Mouse (Mus musculus) MEL (cell line): Measurements from ENCODE around the gene Glce.

Experiments used
- CHD2 ChIP-seq: IDR thresholded peaks from 2 replicates; pipeline ENCODE4 v1.6.1; 2011; ENCODE audit warnings: low read length, improper control_type of control experiment
- CTCF ChIP-seq, 3 experiments: IDR thresholded peaks in 2 of 3; conservative IDR thresholded peaks in 1 of 3; 2 replicates each; pipeline ENCODE4 v1.5.1; 2011 to 2012; ENCODE audit warnings: low read length in 3 of 3, low read depth in 2 of 3, mild to moderate bottlenecking in 2 of 3, improper control_type of control experiment in 1 of 3, inconsistent platforms in 1 of 3, mixed read lengths in 1 of 3, moderate library complexity in 1 of 3; ENCODE audit not compliant: control insufficient read depth in 1 of 3, insufficient read depth in 1 of 3, poor library complexity in 1 of 3, severe bottlenecking in 1 of 3
- E2F4 ChIP-seq: IDR thresholded peaks from 2 replicates; pipeline ENCODE4 v1.6.1; 2011; ENCODE audit warnings: low read depth, low read length, improper control_type of control experiment, borderline replicate concordance
- EP300 ChIP-seq, 2 experiments: IDR thresholded peaks; 2 replicates each; pipeline ENCODE4 v1.6.1; 2011; ENCODE audit warnings: improper control_type of control experiment in 2 of 2, low read length in 2 of 2, low read depth in 1 of 2, mild to moderate bottlenecking in 1 of 2
- GATA1 ChIP-seq: IDR thresholded peaks from 2 replicates; pipeline ENCODE4 v1.6.1; 2011; ENCODE audit warnings: low read depth, low read length, improper control_type of control experiment
- MAFK ChIP-seq: IDR thresholded peaks from 2 replicates; pipeline ENCODE4 v1.6.1; 2011; ENCODE audit warnings: low read depth, mild to moderate bottlenecking, low read length, improper control_type of control experiment, borderline replicate concordance
- MAZ ChIP-seq: IDR thresholded peaks from 2 replicates; pipeline ENCODE4 v1.6.1; 2012; ENCODE audit warnings: low read depth, mild to moderate bottlenecking, inconsistent platforms, low read length, improper control_type of control experiment
- POLR2A ChIP-seq, 2 experiments: IDR thresholded peaks; 2 replicates each; pipeline ENCODE4 v1.6.1; 2011 to 2012; ENCODE audit warnings: low read length in 2 of 2, mild to moderate bottlenecking in 2 of 2, control low read depth in 1 of 2, improper control_type of control experiment in 1 of 2, low read depth in 1 of 2, moderate library complexity in 1 of 2; ENCODE audit not compliant: control insufficient read depth in 1 of 2, insufficient read depth in 1 of 2, poor library complexity in 1 of 2
- TBP ChIP-seq: IDR thresholded peaks from 2 replicates; pipeline ENCODE4 v1.8.0; 2011; ENCODE audit warnings: low read depth, low read length, improper control_type of control experiment
- ZKSCAN1 ChIP-seq: IDR thresholded peaks from 2 replicates; pipeline ENCODE4 v1.6.1; 2012; ENCODE audit warnings: low read depth, mild to moderate bottlenecking, inconsistent platforms, low read length, improper control_type of control experiment, moderate library complexity

- TF ChIP-seq TBP (no peak), CTCF (IDR thresholded peaks at IDR 0.05 in 2 of 3, conservative IDR thresholded peaks at IDR 0.05 in 1 of 3; ENCODE audit: control insufficient read depth in 1 of 3, insufficient read depth in 1 of 3, low read depth in 2 of 3, low read length in 3 of 3, poor library complexity in 1 of 3, severe bottlenecking in 1 of 3) (no peak), GATA1 (no peak), POLR2A (IDR thresholded peaks at IDR 0.05; ENCODE audit: control insufficient read depth in 1 of 2, insufficient read depth in 1 of 2, low read depth in 1 of 2, low read length in 2 of 2, poor library complexity in 1 of 2) (no peak), E2F4 (no peak), CHD2 (no peak), EP300 (IDR thresholded peaks at IDR 0.05; ENCODE audit: low read depth in 1 of 2, low read length in 2 of 2) (no peak), MAFK (no peak), MAZ (no peak), ZKSCAN1 (no peak)
Measured at GRCm38 (mm10) chr9:62155400-62155799, 32.9 kb upstream of the Glce start.
